Mouse (Mus musculus) myocyte (in vitro differentiated cells): ENCODE measurements around the gene Six1.

ENCODE experiments used
- MAX ChIP-seq: IDR thresholded peaks from one replicate; pipeline ENCODE4 v1.6.1; 2011; ENCODE audit warnings: low read depth, mild to moderate bottlenecking, control low read depth
- POLR2A ChIP-seq: IDR thresholded peaks from one replicate; pipeline ENCODE4 v1.6.1; 2011; ENCODE audit warnings: low read depth, mild to moderate bottlenecking, control low read depth, moderate library complexity; ENCODE audit not compliant: insufficient read length
- POLR2AphosphoS2 ChIP-seq: IDR thresholded peaks from one replicate; pipeline ENCODE4 v1.6.1; 2011; ENCODE audit warnings: low read depth, control low read depth; ENCODE audit not compliant: insufficient read length

DNA sequence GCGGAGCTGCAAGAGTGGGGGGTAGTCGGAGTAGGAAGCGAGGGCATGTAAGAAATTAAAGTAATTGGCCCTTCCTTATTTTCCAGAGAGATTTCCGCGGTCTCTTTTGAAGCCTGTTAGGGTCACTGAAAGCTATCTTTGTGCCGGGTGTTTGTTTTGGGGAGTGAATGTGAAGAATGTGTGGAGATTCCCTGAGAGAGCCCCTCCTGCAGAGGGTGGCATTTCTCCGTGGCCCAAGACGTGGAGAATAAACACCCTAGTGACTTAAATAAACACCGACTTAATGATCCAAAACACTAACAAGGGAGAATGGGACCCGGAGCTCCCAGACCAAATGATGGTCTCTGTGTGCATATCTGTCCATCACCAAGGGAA, 12.4 kb downstream of the Six1 start:
- TF ChIP-seq MAX (no peak), POLR2A (no peak), POLR2AphosphoS2 (no peak)
